Mouse (Mus musculus) adrenal gland, adult 10 weeks (tissue): ENCODE data around the gene Gm28269. TPM values are rescaled to one million over a fixed set of nuclear protein-coding genes. Genes with fewer than 3 reads are reported as not detected.

Experiments used
- polyA plus RNA-seq: library from polyadenylated mRNA; stranded (reverse); fragments of 350-450 nt; fragmentation: Illumina TruSeq; extraction: RNeasy Lipid Tissue Mini Kit (QIAGEN cat#74804); gene quantifications from one replicate; pipeline ENCODE4 v1.2.3, GENCODE M21; 2014; ENCODE audit warnings: low read depth, low replicate concordance

Gene Gm28269
- not detected for polyA plus RNA-seq

GRCm38 (mm10) chrX:21744997-21745396, at the start of gene Gm28269:
TSS of gene Gm28269 (minus strand) at chrX:21745097.

DNA sequence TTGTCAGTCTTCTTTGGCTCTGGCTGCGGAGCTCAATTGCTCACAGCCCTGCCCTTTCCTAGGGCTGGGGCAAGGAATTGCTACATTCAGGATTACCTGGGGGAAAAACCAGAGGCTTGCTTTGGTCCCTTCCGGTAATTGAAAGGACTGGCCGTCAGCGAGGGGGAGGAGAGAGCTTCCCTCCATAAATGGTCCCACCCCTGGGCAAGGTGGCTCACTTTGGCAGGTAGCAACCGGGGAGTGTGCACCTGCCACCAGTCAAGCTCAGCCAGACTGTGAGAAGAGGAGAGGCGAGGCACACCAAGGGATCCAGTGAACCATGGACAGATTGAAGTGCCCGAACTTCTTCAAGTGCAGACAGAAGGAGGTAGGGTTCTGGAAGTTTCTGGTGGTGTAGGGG, 30.1 kb downstream of the Gm28269 start, which contains the start of gene Slc6a14:
Slc6a14 (plus strand) TSS at position 68 of the 400 bp plus-strand sequence.

Other genes starting within 250 kb of the Gm28269 start
- gene Slc6a14, start 30.2 kb downstream of the Gm28269 start, polyA plus RNA-seq: 0.76 TPM